Mouse (Mus musculus) urinary bladder, postnatal 14 days (tissue): ENCODE data around the gene Ppm1d.

Source experiments
- DNase-seq: peaks from one replicate; pipeline ENCODE4 v3.0.0; 2021; ENCODE audit warnings: low spot score

Gene Ppm1d

GRCm38 (mm10) chr11:85329167-85329894 lies 18.3 kb downstream of the Ppm1d start:
- peak; percentile 40 for DNase-seq

DNA sequence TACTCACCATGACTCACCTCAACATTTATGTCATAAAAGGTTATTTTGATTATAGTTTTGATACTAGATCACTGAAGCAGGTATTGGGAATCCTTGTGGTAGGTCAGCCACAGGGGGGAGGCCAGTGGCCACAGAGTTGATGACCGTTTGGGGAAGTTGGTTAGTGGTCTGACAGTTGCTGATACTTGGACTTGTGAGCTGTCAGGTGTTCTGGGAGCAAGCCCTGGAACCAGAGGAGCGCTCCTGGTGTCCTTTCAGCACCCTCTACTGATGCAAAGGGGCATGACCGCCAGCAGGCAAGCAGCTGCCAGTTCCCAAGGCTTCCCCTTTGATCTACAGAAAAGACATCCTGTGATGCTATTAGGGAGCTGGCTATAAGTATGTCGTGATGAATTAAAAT lies 23.7 kb downstream of the Ppm1d start:
- peak; percentile 48 for DNase-seq

- DNase-seq, result no peak
Observed at GRCm38 (mm10) chr11:85339173-85339831, 28.3 kb downstream of the Ppm1d start.

GRCm38 (mm10) chr11:85340070-85340616 lies 29.1 kb downstream of the Ppm1d start:
- no peak for DNase-seq

GRCm38 (mm10) chr11:85352539-85353380 lies 41.7 kb downstream of the Ppm1d start, which contains the start of gene Bcas3:
Gene Bcas3 (plus strand): TSS chr11:85353167.
- DNase-seq, result peak; percentile 99

DNA sequence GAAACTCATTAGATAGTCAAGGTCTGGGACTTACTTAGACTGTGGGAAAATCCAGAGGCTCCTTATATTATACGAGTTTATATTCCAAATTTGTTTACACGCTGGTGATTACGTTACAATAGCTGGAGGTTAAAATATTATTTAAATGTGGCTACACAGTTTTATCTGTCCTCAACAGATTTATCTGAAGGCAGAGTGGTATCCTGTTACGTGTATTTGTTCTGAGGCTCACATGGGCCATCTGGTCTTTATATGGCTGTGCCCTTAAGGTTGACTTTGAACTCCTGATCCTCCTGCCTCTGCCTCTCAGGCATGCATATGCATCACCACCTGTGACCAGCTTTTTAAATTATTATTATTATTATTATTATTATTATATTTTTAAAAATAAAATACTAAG lies 42.8 kb downstream of the Ppm1d start:
- no peak for DNase-seq

DNA sequence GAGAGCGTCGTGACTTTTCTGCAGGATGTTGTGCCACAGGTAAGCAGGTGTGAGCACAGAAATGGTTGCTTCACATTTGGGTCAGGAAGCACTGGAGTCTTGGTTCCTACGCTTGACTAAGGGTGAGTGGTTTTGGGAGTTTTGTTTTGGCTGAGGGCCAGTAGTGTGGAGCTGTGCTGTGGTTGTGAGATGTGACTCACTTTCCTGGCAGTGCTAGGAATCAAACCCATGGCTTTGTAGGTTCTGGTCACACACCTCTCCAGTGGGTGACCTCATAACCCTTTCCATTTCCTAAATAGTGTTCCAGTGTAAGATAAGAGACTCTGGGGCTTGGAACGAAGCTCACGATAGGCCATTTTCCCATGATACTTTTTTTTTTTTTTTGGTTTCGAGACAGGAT lies 48.6 kb downstream of the Ppm1d start:
- no peak for DNase-seq

DNA sequence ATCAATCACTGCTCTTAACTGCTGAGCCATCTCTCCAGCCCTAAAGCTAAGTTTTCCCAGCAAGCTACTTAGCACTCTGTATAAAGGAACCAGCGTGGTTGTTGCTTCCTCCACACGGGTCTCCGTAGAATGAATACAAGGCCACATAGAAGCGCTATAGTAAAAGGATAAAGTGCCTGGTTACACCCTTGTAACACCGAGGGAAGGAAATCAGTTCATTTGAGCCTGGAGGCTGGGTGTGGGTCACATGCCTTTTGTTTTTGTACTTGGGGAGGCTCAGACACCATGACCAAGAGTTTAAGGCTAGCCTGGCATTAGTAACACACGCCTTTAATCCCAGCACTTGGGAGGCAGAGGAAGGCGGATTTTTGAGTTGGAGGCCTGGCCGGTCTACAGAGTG lies 50.6 kb downstream of the Ppm1d start:
- no peak for DNase-seq

DNA sequence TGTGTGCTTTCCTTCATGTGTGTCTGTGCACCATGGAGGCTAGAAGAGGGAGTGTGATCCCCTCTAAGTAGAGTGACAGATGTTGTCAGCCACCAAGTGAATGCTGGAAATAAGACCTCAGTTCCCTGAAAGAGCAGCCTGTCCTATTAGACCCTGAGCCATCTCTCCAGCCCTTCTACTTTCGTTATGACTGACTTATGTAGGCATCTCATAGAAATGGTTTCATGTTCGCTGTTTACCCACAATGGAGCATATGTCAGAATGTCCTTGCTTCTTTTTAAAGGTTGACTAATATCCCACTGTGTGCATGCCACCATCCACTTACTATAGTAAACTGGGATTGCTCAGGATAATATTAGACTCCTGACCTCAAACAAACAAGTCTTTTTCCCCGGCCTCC lies 55.1 kb downstream of the Ppm1d start:
- DNase-seq, result no peak

GRCm38 (mm10) chr11:85367823-85368222 lies 56.8 kb downstream of the Ppm1d start:
- peak; percentile 60 for DNase-seq

- DNase-seq, result no peak
Observed at GRCm38 (mm10) chr11:85379091-85379490, 68.0 kb downstream of the Ppm1d start.

DNA sequence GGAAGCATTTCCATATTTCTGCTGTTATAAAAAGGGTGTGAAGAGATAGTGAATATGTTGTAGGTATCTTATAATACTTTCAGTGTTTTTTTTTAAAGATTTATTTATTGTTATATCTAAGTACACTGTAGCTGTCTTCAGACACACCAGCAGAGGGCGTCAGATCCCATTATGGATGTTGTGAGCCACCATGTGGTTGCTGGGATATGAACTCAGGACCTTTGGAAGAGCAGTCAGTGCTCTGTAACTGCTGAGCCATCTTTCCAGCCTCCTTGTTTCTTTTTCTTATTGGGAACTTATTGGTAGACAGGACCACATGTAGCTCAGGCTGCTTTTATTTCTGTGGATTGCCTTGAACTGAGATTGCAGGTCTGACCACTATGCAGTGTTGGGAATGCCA lies 69.0 kb downstream of the Ppm1d start:
- no peak for DNase-seq

DNA sequence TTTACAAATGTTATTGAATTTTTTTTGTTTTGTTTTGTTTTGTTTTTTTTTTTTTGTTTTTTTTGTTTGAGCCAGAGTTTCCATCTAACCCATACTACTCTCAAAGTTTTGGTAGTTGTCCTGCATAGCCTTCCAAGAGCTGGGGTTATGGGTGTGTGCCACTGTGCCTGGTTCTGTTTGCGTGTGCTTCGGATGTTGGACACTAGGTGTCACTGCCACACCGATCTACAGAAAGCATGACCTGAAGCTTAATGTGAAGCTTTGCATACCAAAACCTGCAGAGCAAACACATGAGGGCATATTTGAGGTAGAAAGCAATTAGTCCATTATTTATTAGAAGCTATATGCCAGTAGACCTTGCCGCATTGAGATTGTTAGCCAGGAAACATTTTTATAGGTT lies 71.0 kb downstream of the Ppm1d start:
- peak; percentile 74 for DNase-seq

DNA sequence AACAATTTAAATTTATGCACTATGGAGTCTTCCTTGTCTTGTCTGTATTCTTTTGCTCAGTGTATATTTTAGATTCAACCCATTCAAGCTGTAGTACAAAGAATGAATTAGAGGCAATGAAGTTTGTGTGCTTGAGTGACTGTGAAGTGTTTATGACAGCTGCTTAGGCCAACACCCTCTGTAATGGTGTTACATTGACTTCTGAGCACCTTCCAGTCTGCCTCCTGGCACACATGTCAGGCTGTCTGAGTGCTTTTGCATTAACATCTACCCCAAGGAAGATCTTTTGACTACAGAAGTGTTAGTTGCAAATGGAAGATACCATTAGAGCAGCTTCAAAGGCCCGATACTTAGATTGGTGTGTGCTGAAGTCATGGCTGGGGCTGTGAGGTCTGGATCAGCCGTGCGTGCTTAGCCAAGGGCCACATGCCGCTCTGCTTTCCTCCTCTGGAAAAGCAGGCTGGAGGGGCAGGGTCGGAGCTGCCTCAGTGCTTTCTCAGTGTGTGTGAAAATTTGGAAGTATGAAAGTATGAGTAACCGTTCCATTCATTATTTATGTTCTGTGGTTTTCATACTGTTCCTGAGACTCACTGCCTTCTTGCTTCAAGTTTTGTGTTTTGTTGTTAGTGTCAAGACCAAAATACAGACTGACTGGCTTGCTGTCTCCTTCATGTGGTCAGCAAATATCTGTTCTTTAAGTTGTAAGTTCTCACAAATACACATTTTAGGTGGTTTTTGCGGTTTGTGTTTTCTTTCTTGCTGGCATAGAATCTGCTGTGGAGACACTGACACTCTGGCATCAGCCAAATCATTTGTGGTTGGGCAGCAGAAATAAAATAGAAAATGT lies 73.2 kb downstream of the Ppm1d start:
- DNase-seq, result no peak

DNA sequence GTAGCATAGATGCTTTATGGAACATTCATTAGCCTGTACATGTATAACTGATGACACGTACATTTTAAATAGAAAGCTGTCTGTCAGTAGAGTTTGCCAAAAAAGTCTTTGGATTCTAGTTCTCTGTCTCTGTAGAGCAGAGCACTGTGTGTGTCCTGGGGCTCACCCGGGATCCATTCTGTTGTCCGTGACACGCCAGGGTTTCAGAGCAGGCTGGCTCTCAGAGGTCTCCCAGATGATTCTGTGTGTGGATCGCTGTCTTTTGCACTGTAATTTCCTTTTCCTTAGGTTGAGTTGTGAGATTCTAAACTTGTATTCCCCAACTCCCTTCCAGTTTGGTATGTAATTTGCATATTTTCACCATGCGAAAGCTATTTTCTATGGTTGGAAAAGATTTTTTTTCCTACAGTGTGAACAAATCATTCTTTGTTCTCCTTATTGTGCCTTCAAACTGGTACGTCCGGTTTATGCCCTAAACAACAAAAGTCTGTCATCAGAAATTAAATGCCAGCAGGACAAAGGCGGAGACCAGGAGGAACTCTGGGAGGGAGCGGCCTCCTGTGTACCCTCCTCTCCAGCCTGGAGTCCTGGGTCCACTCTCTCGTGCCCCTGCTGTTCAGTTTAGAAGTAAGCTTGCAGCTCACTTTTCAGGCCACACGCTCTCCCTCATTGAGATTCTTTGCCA lies 81.3 kb downstream of the Ppm1d start:
- peak; percentile 51 for DNase-seq

DNA sequence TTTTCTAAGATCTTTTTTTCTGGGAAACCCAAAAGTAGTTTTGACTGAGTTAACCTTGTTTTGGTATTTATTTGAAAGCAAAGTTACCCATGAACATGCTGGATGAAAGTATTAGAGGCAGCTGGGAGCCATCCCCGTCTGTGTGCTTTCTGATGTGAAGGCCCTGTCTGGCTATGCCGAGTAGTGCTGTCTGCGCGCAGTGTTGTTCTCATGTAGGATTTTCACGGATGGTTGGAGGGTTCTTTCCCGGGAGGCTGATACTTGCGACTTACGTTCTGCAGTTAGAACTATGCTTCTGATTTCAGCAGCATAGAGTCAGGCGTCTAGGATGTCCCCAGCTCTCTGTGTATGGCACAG lies 81.8 kb downstream of the Ppm1d start:
- DNase-seq, result no peak

GRCm38 (mm10) chr11:85393990-85394389 lies 82.9 kb downstream of the Ppm1d start:
- DNase-seq, result peak; percentile 13

DNA sequence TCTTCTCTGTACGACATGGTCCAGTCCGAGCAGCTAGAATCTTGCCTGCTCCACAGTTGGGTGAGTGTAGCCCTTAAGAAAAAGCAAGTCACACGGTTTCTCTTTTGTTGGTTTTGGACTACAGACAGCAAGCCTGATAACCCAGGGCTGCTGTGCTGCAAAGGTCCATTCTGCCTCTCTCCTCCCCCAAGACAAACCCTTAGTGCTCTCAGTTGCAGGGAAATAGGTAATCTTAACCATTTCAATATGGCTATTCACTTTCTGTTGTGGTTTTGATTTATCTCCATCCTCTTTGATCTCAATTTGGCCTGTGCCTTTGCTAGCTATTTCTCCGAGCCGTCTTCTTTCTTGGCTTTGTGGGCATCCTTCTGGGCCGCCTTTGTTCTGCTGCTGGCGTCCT lies 84.3 kb downstream of the Ppm1d start:
- no peak for DNase-seq
